Mouse (Mus musculus) granulocyte monocyte progenitor cell, adult 5-6 weeks (primary cell): ENCODE results near the gene Frrs1l. TPM values are rescaled to one million over a fixed set of nuclear protein-coding genes. Genes with fewer than 3 reads are reported as not detected.

Experiments used
- ATAC-seq: replicated peaks from 2 replicates; pipeline ENCODE4 v1.8.0; 2016; ENCODE audit warnings: mild to moderate bottlenecking, moderate TSS enrichment, inconsistent platforms; ENCODE audit not compliant: poor library complexity, severe bottlenecking
- total RNA-seq, 2 experiments: library from RNA; stranded (forward) in 1 of 2; stranded (reverse) in 1 of 2; fragments of 200-712, 200-1000 nt in 1 of 2; fragments of >200 nt in 1 of 2; fragmentation: Nextera tagmentation in 1 of 2; gene quantifications; 2 replicates each; pipeline ENCODE4 v1.2.3; 2014 to 2017

Gene Frrs1l
- total RNA-seq, 2 experiments from 2014 or later: not detected

DNA sequence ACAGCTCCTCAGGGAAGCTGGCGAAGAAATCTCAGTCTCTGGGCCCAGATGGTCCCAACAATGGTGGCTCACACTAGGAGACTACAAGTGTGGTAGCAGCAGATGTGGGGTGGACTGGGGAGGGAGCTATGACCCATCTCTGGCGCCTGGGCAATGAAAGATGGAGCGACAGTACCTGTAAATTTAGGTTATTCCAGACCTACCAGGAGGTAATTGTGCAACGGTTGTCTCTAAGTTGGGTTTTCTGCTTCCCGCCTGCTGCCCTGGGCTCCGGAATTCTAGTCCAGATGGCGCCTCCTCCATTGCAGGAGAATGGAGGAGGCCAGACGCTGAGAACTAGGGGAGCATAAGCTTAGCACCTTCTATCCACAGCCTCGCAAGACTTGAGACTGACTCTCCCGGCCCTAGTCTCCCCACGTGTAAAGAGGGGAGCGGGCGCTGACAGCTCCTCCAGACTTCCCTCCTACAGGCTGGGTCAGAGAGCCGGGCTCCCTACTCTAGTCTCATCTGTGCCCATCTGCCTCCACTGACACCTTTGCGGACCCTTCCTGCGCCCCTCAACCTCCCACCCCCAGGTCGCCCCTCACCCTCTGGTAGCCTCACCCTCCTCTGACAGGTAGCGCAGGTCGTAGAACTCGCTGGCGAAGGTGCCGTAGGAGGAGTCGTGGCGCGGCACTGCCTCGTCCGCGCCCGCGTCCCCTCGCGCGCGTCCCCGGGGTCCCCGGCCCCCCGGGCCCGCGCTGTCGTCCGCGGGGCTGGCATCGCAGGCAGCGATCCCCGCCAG lies 568 bp downstream of the Frrs1l start:
- ATAC-seq: no peak

DNA sequence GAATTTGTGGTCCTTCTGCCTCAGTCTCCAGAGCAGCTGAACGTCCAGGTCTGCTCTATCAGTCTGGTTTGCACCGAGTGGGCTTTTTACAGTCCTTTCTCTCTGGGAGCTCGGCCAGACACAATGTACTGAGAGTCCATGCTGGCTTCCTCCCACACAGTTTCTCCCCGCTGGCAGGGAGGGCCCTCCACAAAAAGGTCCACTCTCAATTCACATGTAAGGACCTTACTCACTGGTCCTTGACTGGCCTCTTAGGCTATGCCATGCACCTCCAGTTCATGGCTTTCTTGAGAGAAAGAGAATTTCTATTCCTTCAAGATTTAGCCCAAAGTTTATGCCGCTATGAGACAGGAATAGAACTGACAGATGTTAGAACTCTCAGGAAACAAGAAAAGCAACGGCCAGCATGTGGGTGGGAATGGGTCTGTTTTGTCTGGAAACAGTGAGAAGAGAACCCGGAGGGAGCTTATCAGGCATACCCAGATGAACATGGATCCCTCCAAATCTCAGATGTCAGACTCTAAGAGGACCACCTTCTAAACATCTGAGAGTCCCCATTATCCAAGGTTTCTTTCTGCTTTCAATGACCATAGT lies 24.5 kb downstream of the Frrs1l start:
- ATAC-seq: no peak

DNA sequence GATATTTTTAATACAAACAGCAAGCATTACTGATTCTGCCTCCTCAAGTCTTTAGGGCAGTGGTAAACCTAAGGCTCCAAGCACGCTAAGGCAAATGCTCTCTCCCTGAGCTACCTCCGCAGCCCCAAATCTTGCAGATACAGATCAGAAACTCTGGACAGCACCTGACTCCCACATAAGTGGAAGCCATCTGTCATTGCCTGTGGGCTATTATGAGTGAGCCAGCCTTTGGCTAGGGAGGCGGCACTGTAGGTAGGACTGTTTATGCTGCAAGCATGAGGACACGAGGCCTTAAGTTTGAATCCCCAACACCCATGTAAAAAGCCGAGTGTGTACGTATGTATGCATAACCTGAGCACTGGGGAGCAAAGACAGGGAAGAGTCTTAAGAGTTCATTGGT lies 26.5 kb downstream of the Frrs1l start:
- ATAC-seq: no peak

DNA sequence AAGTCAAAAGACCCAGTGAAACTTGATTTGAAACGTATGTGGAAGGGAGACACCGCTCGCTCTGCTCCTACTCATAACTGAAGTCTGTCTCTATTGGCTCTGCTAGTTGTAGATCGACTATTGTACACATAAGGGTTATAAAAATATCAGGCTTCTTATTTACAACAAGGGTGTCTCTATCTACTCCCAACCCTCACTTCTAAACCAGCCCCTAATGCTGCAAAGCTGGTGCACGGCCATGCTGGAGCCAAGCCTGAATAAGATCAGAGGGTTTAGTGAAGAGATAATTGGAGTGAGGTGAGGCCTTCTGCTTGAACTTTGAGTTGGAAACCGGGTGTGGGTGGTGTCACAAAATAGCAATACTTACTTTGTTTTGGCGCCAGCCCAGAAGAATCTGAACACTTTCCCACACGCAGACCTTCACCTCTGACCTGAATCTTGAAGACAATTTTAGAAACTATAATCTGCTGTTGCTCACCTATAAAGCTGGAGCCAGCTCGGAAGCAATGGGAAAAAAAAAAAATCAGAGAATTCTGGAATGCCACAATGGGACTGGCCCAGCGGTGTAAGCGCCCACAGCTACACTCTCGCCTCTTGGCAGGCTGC lies 28.8 kb downstream of the Frrs1l start:
- no peak for ATAC-seq

DNA sequence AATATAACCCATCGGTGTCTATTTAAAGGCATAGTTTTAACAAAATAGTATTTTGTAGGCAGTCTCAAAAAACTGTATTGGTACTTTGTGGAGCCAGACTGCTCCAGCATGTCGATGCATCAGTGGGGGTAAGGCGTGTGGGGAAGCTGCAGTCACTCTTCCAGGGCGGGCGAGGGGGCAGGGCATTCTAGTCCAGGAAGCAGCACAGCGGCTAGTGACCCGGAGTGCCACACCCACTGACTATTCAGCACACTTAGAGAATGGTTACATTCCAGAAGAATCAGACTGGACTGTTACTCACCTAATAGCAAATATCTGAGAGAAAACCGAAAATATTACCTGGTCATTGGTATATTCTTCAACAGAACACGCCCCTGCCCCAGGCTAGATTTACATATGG lies 32.7 kb downstream of the Frrs1l start:
- ATAC-seq: no peak

DNA sequence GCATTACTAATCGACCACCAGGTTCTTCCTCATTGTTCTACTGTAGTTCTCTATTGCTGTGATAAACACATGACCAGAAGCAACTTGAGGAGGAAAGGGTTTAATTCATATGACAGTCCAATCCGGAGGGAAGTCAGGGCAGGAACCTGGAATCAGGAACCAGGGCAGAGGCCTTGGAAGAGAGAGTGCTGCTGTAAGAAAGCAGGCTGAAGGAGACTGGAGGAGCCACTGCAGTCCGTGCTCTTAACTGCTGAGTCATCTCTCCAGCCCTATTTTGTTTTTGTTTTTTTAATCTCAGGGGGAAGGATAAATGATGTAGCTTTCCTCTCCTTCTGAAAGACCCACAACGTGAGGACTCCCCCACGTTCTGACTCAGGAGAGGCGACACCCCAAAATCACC lies 37.0 kb downstream of the Frrs1l start:
- ATAC-seq: no peak

DNA sequence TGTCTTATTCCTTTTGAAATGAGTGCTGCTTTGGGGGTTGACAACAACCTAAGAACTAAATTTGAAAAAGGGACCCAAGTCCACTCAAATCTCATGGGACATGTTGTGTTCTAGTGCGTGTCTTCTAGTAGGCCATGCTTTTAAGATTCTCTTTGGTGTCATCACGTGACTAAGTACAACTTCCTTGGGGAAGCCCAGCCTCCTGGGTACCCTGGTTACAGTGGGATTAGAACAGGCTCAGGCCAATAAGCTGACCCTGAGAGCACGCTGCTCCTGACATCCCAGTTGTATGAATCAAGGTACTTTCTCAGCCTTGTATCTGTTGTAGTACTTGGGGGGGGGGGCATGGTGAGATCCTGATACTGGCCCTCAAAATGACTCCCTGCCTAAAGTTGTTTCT lies 38.5 kb downstream of the Frrs1l start:
- no peak for ATAC-seq

DNA sequence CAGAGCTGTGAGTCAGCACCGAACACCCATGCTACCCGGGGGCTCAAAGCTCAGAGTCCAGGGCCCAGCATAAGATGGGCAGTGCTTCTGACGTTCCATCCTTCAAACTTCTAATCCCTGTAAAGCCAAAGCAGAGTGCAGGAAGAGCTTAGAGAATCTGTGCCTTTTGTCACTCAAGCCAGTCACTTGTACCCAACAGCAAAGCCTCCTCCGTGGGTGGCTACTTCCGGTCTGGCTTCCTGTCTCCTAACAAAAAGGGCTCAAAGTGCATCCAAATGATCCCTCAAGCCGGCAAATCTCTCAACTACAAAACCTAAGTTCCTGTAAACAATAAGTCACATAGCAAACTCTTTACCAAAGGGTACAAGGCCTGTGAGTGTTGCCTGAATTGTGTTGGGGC lies 40.7 kb downstream of the Frrs1l start:
- no peak for ATAC-seq

DNA sequence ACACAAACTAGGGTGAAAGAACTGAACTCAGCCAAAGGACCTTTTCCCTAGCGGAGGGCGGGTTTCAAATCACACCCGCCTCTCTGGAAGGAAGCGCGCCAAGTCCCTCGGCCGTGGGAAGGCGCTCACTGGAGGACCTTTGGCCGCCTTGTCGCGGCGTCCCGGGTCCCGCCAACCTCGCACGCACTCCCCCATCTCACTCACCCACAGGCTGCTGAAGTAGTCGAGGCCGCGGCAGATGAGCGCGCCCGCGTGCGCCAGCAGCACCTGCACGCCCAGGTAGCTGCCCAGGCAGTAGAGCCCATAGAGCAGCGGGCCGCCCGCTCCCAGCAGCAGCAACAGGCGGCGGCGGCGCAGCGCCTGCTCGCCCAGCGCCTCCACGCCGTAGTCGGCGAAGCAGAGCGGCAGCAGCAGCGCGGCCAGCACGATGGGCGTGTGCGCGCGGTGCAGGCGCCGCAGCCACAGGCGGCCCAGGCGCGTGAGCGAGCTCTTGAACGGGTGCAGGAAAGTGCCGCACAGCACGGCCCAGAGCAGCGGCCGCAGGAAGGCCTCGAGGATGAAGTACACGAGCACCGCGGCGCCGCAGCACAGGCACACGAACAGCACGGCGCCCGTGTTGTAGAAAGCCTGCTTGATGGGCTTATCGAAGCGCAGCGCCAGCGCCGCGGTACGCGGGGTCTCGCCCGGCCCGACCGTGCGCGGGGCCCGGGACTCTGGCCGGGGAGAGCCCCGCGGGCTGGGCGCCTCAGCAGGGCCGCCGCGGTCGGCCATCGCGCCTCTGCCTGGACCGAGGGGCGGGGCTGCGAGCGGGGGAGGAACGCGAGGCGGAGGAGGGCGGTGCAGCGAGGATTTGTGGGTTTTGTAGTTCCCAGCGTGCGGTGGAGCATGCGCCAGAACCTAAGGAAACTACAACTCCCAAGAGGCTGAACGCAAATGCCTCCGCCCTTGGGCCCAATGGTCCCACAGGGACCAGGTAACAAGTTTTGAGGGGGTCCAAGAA lies 43.2 kb downstream of the Frrs1l start, which contains the start of gene Tmem245:
Tmem245 (minus strand) TSS at position 797 of the 1,000 bp plus-strand sequence.
- peak; percentile 98 for ATAC-seq

DNA sequence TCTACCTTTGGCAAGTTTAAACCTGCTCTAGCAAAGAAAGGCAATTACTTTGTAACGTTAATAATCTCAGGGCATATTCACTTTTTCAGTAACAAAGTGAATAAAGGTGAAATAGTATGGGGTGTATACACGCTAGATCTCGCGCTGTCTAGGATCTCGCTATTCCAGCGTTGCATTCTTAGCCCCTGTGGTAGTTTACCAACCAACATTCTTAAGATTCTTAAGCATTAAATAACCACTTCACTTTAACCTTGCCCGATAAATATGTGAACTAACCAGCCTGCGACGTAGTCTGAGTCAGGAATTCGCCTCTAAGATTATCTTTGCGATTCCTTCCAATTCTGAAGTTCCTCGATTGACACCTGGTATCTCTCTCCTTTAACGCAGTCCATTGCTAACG lies 44.0 kb downstream of the Frrs1l start:
- ATAC-seq: no peak

DNA sequence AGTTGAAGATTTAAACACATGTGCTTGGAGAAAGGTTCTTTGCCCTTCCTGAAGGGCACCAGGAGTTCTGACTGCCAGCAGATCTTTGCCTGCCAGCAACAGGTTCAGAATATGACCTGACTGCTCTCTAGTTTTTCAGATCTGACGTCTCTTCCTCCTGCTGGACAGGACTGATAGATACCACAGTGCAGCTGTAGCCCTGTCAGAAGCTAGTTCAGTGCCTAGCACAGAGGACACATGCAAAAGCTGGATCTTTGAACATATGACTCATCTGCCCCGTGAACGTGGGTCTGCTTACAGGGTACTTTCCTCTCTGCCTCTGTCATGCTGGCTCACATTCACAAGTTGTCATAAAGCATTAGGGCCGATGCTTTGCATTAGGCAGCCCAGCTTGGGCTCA lies 45.9 kb downstream of the Frrs1l start:
- no peak for ATAC-seq

DNA sequence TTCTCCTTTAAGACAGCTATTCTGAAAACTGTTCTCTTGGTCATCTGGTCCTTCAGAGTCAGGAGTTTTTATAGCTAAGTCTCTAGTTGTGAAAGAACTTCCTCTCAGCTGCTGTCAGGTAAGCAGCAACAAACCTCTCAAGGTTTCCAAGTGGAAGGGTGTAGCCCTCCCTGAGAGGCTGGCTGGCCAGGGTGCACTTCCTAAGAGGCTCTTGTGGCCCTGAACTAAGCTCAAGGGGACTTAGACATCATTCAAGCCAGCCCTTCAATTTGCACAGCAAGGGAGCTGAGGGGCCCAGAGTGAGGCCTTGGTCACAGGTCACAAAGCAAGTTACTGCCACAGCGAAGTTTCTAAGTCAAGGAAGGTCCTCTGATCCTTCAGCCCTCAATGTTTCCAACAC lies 46.9 kb downstream of the Frrs1l start:
- no peak for ATAC-seq

DNA sequence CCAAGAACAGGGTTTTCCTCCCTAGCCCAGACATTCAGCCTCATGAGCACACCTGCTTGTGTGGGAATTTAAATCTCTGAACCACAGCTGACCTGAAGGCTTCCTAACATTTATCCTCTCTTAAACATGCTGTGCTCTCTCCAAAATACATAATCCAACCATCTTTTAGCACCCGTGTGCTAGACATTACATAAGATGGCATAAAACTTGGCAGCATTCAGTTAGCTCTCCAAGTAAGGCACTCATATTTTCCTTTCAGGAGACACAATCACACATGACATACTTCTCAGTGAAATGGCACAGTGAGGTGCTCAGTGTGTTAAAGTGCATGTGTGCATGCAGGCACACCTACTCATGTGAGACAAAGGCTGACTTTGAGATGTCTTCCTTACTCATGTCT lies 47.6 kb downstream of the Frrs1l start:
- no peak for ATAC-seq

DNA sequence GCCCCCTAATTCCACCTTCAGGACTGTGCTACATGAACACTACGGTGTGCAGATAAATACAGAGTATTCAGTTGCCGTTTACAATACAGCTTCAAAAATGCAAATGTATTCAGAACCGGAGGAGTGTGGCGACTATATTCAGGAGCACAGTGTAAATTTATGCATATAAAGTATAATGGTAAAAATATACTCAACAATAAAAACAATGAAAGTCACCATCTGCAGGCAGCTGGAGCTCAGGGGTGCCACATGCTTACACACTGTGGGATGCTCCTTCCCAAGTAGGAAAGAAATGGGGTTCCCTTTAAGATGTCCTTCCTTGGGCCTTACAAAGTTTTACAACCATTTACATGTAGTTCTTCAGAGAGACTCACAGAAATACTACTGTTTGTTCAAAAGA lies 48.7 kb downstream of the Frrs1l start:
- no peak for ATAC-seq

DNA sequence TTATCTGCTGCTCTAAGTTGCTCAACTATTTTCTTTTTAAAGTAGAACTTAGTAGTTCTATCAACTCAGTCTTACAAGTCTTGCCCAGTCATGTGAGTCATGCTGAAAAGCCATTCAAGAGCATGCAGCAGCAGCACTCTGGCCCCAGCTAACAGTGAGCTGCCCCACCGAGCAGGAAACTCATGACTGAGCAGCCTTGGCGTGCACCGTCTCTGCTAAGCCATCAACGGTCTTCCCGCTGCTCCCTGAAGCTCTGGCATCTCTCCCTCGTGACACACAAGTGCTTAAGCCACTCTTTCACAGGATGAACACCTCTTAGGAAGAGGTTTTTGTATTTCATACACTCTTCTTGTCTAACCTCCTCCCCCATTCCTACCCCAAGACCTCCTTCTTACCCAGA lies 53.1 kb downstream of the Frrs1l start:
- no peak for ATAC-seq

DNA sequence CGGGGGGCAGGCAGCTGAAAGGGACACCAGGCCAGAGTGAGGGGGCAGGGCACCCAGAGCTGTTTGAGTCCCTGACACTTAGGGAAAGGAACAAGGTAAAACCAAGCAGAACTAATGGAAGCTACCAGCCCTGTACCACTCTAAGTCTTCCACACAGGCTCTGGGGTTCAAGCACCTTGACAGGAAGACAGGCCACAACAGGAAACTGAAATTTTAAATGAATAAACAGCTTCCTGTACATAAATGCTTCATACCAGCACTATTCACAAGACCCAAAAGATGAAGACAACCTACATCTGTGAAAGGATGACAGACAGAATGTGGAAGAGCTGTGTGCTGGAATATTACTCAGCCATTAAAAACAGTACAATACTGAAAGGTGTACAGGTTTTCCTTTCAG lies 54.9 kb downstream of the Frrs1l start:
- no peak for ATAC-seq

DNA sequence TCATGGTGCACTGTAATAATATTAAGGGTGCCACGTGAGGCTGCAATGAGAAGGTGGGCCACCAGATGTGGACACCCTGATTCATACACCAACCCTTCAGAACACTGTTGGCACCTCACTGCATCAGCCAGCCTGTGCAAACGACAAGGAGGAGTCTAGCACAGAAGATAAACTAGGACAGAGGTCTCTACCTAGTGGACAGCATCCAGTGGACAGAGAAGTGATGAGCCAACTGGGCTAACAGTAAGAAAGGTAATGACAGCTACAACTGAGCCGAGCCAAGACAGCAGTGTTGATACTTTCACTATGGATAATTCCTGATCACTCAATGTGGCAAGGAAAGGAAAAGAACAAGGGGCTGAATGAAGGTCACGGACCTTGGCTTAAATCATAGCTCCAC lies 57.0 kb downstream of the Frrs1l start:
- ATAC-seq: no peak

DNA sequence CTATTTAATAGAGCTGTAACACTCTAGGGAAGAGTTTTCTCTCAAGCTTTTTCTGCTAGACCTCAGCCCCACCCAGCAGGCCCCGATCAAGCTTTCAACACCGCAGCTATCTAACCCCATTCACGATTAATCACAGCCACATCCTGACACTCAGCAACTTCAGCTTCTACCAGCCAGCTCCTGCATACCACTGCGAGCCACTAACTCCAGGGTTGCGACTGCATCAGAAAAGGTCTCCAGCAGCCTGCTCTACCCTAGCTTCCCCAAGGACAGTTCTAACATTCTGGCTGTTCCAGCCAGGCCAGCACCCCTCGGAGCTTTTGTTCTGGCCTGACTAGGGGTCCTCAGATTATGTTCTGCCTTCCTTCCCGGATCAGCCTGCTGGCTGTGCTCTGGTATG lies 58.1 kb downstream of the Frrs1l start:
- no peak for ATAC-seq

DNA sequence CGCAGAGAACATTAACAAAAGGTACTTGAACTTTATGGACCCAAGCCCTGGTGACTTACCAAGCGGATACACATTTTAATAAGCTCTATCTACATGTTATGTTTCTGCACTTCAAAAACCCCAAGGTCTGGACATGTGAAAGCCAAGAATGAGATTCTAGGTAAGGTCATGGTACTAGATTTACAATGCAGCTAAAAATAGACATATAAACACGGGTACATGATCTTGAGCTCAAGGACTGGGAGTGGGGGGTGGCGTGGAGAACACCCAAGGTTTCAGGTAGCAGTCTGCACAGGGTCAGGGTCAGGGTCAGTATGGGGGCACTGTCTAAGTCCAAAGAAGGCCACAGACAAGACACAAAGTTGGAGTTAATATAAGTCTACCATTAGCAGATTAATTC lies 59.9 kb downstream of the Frrs1l start:
- ATAC-seq: no peak

DNA sequence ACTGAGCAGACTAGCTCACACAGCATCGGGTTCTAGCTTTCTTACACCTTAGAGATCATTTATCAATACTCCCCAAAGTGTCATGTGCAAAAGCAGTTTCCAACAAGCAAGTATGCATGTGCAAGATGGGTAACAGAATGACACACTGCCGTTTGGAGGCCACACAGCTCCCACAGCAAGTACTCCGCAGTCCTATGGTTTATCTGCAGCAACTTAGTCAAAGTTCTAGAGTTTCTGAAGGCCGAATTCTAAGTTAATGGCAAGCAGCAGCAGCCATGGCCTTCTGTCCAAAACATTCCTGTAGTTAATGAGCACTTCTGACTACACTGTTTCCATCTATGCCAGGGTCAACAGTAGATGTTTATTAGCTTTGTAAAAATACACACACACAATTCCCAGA lies 63.2 kb downstream of the Frrs1l start:
- ATAC-seq: no peak

DNA sequence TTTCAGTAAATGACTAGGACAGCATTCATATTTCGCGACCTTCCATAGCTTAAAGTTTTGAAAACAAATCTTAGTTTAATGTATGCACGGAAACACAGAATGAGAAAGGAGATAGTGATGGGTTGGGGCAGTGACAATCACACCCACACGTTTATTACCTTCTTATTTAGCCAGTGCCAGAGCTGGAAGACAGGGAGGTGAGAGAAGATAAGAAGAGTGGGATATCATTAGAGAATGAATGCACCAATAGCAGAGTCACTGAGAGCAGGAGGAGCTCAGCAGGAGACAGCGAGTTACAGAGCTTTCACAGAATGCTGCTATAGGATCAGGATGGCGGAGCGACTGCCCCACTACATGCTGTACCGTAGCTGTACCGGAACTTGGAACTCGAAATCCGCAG lies 68.0 kb downstream of the Frrs1l start:
- no peak for ATAC-seq
